Mouse (Mus musculus) cerebellum, adult 8-10 months (tissue): Measurements from ENCODE around the gene Rbm15.

ENCODE experiments used
- DNase-seq: peaks from one replicate; pipeline ENCODE4 v3.0.0; 2022

The Rbm15 gene

GRCm38 (mm10) chr3:107333381-107334201, at the start of gene Rbm15:
Rbm15 (minus strand) TSS chr3:107333673.
- DNase-seq, result peak; percentile 97

- peak; percentile 56 for DNase-seq
Observed at GRCm38 (mm10) chr3:107379422-107379821, 45.9 kb upstream of the Rbm15 start.

DNA sequence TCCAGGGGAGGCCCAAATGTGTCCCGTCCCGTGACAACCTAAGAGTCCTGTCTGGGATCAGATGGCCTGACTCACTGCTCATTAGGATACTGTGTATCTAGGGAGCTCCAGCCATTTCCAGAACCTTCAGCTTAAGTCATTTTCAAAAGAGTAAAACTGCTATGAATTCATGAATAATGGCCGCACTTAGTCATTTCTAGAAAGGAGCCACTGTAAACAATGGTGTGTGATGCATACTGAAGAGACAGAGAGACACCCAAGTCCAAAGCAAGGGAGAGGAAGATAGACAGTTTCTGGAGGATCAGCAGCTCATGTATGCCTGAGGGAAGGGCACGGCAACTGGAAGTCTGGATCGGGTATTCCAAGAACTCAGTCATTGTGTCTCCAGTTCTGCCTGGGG, 45.2 kb upstream of the Rbm15 start:
- DNase-seq, result no peak

DNA sequence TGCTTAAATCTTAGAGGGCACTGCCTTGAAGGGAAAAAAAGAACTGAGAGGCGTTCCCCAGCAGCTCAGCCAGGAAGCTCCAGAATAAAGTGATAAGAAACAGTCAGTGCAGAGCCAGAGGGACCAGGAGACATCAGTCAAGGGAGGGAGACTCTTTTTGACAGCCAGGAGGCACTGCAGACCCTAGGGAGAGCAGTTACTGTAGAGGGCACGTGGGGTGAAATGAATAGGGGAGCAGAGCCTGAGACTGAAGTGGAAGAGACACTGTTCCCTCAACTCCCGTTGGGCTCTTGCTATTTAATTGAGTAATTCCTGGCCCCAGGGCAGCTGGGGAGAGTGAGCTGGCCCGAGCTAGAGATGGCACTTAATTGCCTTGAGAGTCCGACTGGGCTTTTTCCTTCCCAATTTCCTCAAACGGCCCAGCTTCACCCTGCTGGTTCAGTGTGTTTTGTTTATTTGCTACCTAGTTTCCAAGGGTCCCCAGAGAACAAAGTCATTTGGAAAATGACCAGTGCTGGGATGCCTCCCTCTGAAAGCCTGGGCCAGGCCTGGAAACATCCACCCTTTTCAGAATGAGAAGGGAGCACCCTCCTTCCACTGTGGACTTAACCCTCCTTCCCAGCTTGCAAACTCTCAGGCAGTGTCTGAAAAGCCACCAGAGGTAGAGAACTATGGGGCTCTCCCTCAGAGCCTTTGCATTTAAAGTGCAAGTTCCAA, 41.6 kb upstream of the Rbm15 start:
- DNase-seq, result no peak

- no peak for DNase-seq
Observed at GRCm38 (mm10) chr3:107369156-107369555, 35.7 kb upstream of the Rbm15 start.

DNA sequence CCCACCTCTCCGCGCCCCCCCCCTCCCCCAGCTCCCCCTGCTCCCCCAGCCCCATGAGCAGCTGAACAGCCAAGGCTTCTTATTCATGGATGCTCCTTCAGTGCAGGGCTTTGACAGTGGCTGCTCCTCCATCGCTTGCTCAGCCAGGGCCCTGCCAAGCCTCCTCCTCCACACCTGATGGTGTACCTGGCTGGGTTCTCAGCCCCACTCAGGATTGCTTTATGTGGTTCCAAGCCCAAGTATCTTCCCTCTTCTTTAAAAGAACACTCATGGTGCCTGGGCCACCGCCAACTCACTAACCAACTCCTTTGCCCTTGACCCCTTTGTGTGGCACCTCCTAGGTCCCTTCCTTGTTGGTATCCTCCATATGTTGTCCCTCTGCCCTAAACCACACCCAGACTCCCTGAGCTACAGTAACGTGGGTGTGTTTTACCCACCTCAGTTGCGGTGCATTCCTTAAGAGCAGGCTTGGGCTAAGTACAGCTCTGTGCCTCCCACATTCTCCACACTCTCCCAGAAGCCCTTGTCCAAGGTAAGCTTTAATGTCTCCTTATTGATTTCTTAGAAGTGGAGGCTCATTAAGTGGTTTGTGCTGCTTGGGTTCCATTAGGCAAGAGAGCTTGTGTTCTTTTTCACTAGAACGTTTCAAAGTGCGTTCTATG, 34.6 kb upstream of the Rbm15 start:
- no peak for DNase-seq

GRCm38 (mm10) chr3:107365341-107365740, 31.9 kb upstream of the Rbm15 start:
- DNase-seq, result no peak

GRCm38 (mm10) chr3:107363391-107363790, 29.9 kb upstream of the Rbm15 start:
- DNase-seq, result peak; percentile 26

DNA sequence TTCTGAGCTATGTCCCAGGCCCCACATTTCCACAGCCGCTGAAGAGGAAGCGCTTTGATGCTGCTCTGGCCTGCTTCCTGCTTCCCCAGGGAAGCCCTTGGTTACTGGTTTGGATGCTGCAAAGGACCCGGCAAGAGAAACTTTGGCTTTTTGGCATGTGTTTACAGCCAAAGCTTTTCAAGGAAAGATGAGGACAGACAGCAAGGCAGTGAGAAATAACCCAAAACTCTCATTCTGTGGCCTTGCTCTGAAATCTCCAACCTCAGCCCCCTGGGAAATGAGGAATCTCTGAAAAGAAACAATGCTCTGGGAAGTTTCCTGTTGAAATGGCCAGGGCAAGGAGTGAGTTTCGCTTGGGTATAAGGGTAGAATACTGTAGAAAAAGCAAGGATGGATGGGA, 26.9 kb upstream of the Rbm15 start:
- no peak for DNase-seq

GRCm38 (mm10) chr3:107357700-107358234, 24.3 kb upstream of the Rbm15 start:
- no peak for DNase-seq

GRCm38 (mm10) chr3:107356964-107357441, 23.5 kb upstream of the Rbm15 start:
- DNase-seq, result peak; percentile 84

DNA sequence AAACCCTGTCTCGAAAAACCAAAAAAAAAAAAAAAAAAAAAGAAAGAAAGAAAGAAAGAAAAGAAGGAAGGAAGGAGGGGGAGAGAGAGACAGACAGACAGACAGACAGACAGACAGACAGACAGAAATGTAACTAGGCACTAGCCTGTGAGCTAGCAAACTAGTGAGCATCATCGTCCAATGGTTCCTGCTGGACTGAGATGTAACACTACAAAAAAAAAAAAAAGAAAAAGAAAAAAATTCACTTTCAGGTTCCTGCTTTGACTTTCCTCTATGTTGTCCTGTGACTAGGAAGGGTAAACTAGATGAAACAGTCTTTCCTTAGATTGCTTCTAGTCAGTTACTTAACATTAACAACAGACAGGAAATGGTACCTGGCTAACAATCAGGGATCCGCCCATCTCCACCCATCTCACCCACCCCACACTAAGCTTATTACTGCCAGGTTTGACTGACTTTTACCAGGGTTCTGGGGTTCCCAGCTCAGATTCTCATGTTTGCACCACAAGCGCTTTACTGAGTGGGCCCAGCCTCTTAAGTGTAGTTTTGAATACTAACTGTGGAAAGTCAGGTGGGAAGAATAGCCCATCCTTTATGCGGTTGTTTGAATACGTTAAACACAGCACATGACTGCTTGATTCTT, 22.3 kb upstream of the Rbm15 start:
- no peak for DNase-seq

DNA sequence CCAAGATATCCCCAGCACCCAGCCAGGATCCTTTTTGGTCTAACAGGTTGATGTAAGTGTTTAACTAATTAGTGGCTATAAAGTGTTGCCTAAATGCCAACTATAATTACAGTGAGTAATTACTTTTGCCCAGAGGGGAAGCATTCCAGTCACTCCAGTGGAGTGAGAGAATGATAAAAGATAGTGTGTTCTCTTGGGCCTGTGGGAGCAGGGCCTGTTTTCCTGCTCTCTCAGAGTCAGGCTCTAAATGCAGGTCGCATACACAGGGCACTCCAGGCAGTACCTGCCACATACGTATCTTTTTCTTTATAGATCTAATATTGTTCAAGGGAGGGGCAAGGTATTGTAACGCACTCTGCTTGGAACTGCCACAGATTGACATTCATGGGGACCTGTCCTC, 18.2 kb upstream of the Rbm15 start:
- DNase-seq, result no peak

GRCm38 (mm10) chr3:107349006-107349405, 15.5 kb upstream of the Rbm15 start:
- DNase-seq, result no peak

- DNase-seq, result no peak
Observed at GRCm38 (mm10) chr3:107345033-107345725, 11.7 kb upstream of the Rbm15 start.

- no peak for DNase-seq
Observed at GRCm38 (mm10) chr3:107343971-107344370, 10.5 kb upstream of the Rbm15 start.

DNA sequence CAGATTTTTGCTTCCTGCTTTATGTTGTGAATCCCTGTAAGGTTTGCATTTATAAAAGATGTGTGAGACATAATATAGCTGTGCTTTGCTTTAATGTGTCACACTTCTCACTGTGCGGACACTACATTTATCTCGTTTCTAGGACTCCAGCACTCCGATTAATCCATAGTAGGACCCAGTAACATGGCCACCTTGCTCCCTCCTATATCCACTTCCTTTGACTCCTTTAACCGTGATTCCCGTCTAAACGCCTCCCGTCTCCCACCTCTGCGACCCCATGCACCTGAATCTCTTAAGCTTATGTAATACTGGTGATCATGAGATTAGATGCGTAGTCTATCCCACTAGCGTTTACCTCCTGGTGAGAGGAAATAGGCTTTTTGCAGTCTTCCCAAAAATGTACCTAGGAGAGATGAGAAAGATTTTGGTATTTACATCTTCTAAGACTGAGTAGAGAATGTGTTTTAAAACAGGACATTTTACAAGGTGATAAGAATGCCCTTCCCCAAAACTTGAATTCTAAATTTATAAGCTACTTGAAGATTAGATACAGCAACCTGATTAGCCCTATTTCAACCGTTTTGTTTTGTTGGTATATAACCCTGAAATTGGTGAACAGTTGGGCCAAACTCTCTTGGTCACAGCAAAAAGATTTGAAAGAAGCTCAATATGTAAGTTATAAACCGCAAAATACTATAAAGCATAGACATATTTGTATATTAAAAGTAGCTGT, 895 bp upstream of the Rbm15 start:
- no peak for DNase-seq

- peak; percentile 95 for DNase-seq
Observed at GRCm38 (mm10) chr3:107332960-107333380, 503 bp downstream of the Rbm15 start.

DNA sequence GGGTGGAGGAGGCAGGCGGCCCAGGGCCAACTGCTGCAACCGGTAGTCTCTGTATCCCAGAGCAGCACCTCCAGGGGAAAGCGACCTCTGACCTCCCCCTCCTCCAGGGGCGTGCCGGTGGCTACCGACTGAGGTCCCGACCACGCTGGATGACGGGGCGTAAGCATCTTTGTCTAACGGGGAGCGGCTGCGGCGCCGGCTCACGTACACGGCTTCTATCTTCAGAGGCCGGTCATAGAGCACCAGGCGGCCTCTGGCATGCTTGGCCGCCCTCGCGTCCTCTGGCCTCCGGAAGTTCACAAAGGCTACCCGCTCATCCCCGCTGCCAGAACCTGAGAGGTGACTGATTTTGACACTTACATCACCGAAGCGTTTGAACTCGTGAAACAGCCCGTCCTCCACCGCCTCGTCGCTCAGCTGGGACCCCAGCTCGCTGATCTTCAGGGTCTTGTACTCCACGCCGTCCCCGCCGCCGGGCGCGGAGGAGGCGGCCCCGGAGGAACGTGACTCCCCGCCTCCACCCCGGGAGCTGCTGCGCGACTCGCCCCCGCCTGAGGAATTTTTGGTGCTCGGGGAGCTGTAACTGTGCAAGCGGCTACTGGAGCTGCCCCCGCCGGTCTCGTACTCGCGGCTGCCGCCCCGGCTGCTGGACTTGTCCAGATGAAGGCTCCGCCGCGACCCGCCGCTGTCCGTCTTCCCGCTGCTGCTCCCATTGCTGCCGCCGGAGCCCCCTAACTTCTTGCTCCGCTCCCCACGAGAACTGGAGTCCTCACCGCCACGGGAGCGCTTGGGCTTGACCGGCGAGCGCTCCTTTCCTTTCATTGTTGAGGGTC, 1.1 kb downstream of the Rbm15 start:
- DNase-seq, result no peak

DNA sequence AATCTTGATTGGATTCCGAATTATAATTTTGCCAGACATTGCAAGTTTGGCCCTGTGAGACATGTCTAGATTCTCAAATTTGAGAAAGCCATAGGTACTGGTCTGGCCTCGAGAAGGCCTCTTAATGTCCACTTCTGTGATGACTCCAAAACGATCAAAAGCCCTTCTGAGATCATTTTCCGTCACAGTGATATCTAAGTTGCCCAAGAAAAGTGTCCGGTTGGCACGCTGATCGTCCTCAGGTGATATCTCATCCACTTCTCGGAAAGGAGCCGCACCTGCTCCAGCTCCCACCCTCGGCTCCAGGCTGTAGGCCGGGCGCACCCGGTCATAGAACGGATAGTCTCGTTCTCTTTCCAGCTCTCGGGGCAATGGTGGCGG, 1.7 kb downstream of the Rbm15 start:
- no peak for DNase-seq
